Mouse (Mus musculus) c-Kit-negative CD71-positive TER-119-positive erythroid progenitor cells, embryonic 14.5 days (primary cell): ENCODE data around the gene Por.

Source experiments
- DNase-seq: peaks from one replicate; pipeline ENCODE4 v3.0.0-alpha.2; 2013; ENCODE audit warnings: low read depth, low spot score

The Por gene

DNA sequence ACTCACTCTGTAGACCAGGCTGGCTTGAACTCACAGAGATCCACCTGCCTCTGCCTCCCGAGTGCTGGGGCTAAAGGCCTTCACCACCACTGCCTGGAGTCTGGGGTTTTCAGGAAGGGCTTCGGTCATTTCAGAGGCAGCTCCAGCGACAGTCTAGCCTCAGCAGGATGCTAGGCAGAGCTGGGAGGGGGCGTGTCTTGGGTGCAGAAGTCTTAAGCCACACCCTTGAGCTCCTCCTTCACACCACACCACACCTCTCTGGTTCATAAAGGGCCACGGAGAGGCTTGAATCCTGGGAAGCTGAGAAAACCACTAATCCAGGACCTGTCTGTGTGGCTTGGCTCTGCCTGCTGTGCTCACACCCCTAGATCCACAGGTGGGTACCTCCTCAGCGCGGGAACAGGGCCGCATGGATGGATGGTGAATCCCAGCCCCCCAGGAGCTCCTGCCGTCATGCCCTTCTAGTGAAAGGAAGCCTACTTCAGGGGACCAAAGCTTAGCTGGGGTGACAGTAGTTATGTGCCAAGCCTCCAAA is at the start of gene Por:
TSS of gene Por (plus strand) at position 293 of the 535 bp plus-strand sequence.
- DNase-seq, result no peak

GRCm38 (mm10) chr5:135620526-135620925 is 49.3 kb upstream of the Por start:
- no peak for DNase-seq

GRCm38 (mm10) chr5:135621725-135622124 is 48.1 kb upstream of the Por start:
- DNase-seq, result no peak

DNA sequence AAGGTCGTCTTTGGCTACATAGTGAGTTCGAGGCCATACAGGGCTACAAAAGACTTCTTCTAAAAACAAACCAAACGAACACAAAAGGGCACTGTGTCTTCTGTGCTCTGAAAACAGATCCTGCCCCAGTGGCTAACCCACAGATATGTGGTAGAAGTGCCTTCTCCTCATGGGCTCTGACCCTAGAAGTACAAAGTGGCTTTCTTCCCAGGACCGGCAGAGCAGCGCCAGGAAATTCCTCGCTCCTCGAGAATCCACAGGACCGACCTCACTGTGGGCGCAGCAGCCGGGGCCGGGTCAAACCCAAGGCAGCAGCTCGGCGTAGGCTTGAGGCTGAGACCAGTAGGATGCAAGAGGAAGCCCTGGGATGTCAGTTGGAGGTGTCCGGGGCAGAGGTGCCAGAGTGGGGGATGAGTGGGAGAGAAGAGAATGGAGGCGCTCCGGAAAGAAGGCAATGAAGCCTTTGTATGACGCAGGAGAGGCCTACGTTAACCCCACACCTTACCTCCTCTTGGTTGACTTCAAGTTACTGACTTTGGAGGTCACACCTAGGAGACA is 46.7 kb upstream of the Por start:
- no peak for DNase-seq

DNA sequence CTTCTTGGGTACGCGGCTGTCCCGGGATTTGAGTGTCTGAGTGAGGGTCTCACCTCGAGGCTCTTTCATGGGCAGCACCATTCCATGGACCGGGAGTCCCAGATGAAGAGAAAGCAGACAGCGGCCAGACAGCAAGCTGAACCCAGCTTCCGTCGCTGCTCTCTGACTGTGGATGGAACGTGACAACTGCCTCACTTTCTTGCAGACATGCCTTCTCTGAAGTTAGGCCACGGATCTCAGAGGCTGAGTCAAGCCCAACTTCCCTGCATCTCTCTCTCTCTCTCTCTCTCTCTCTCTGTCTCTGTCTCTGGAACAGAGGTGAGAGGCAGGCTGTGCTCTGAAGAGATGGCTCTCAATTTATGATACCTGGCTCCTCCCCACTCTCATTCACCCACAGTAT is 40.9 kb upstream of the Por start:
- DNase-seq, result no peak

DNA sequence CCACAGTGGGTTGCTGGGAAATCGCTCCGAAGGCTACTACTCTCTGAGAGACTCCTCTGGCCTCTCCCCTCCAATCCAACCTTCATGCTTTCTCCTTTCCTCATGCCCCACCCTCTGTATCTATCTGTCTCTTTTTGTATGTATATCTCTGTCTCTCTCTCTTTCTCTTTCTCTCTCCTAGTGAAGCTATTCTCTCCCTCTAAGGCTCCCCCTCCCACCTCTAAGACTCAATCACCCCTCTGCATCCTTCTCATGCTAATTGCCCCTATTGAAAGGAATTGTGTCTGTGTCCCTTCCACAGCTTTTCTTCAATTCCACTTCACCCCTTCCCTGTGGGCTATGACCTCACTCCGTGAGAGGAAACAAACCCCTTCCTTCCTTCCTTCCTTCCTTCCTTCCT is 40.4 kb upstream of the Por start:
- no peak for DNase-seq

- DNase-seq, result peak; percentile 56
These were observed 39.2 kb upstream of the Por start for GRCm38 (mm10) chr5:135630598-135630997.

DNA sequence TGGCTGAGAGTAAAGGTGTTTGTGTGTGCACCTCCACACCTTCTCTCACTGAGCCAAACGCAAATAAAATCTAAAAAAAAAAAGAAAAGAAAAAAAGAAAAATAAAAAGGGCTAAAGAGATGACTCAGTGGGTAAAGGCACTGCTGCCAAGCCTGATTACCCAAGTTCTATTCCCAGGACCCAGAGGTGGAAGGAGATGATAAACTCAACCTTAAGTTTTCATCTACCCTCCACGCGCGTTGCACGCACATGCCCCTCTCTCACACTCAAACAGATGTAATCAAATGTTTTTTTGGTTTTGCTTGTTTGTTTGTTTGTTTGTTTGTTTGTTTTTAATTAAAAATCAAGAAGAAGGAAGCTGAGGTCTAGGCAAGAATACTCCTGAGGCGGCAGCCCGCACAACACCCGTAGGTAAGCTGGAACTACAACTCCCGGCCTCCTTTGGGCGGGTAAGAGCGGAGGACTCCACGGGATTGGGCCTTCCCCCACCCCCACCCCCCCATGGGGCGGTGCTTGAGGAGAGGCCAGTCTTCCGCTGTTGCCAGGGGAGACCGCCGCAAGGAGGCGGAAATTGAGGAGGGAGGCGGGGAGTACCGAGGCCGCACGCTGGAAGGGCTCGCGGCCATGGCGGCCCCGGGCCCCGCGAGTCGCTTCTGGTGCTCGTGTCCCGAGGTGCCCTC is 37.6 kb upstream of the Por start, which contains the start of gene Rhbdd2:
TSS of gene Rhbdd2 (plus strand) at position 502 of the 680 bp plus-strand sequence.
- peak; percentile 91 for DNase-seq

DNA sequence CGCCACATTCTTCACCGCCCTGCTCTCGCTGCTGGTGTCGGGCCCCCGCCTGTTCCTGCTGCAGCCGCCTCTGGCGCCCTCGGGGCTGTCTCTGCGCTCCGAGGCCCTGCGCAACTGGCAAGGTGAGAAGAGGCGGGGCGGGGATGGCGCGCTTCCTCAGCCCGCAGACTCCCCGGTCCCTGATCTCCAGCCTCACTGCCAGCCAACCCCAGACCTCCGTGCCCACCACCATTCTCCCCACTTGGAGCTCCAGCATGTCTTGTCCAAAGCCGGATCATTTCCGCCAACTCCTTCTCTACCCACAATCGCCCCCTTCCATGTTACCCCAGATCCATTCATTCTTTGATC is 37.1 kb upstream of the Por start:
- DNase-seq, result no peak

- DNase-seq, result no peak
These were observed 29.9 kb upstream of the Por start for GRCm38 (mm10) chr5:135639760-135640458.

- DNase-seq, result no peak
These were observed 29.4 kb upstream of the Por start for GRCm38 (mm10) chr5:135640459-135640789.

DNA sequence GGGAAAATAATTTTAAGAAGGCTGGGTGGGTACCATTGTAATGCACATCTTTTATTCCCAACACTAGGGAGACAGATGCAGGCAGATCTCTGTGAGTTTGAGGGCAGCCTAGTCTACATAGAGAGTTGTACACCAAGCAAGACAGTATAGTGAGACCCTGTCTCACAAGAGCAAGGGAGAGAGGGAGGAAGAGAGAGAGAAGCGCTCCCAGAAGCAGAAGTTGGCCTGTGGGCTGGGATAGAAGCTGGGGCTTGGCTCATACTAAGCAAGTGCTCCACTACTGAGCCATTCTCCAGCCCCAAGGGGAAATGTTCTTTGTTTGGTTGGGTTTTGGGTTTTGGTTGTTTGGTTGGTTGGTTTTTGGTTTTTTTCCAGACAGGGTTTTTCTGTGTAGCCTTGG is 28.8 kb upstream of the Por start:
- no peak for DNase-seq

DNA sequence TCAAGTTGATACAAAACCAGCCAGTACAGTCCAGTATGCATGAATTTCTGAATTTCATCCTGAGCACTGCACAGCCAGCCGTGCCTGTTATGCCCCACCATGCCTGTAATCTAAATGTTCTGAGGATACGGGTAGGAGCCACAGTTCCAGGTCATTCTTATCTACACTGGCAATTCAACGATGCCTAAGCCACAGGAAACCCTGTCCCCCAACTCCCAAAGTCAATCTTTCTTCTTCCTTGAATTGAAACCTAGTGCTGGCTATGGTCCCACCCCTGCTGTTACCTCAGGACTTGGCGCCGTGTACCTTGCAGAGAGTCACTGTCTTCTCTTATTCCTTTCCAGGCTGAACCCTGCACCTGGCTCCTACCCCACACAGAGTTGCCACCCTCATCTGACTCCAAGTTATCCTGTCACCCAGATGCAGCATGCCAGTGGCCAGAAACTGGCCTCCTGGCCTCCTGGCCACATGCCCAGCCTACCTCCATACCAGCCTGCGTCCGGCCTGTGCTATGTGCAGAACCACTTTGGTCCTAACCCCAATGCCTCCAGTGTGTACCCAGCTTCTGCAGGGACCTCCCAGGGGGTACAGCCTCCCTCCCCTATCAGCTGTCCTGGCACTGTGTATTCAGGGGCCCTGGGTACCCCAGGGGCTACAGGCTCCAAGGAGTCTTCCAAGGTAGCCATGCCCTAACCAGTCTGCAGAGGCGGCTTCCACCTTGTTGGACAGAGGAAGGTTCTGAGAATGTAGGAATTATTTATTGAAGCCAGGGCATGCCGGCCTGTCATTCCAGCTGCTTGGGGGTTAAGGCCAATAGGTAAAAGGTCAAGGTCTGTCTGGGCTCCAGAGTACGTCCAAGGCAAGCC is 26.9 kb upstream of the Por start:
- DNase-seq, result no peak

DNA sequence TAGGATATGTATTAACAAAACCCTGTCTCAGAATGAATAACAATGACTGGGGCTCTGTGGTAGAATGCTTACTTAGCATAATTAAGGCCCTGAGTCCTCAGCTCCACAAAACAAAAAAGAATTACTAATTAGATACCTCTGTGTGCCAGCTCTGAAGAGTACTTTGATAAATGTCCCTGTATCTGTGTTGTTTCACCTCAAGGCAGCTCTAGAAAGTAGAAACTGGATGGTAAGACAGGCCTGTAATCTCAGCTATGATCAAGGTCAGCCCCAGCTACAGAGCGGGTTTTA is 26.3 kb upstream of the Por start:
- no peak for DNase-seq

- no peak for DNase-seq
These were observed 26.0 kb upstream of the Por start for GRCm38 (mm10) chr5:135643869-135644268.

DNA sequence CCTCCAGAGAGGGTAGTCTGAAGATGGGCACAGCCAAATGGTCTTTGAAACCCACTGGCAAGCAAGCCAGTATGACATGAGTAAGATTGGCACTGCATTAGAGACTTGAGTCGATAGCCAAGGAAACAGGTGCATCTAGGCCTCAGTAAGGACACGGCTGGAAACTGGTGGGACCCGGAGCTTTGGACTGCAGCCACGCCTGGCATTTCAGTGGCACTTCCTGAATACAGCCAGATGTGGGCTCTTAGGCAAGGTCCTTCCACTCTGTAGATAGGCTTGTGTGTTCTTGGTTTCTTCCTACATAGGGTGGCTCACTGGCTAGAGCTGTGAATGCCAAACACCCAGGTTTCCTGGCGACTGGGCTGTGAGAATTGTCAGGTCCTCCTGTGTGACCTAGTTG is 24.5 kb upstream of the Por start:
- no peak for DNase-seq

GRCm38 (mm10) chr5:135646038-135646437 is 23.8 kb upstream of the Por start:
- DNase-seq, result no peak

- no peak for DNase-seq
These were observed 21.1 kb upstream of the Por start for GRCm38 (mm10) chr5:135648461-135649308.

GRCm38 (mm10) chr5:135649309-135649633 is 20.6 kb upstream of the Por start:
- no peak for DNase-seq

GRCm38 (mm10) chr5:135651536-135651935 is 18.3 kb upstream of the Por start:
- no peak for DNase-seq

GRCm38 (mm10) chr5:135653209-135653608 is 16.6 kb upstream of the Por start:
- no peak for DNase-seq
